Mouse (Mus musculus) forebrain, embryonic 13.5 days (tissue): ENCODE data around the gene Kif1a. TPM values are rescaled to one million over a fixed set of nuclear protein-coding genes. Genes with fewer than 3 reads are reported as not detected.
"Not testable (repeated sequence)": the region's sequence is repeated elsewhere in the genome, so short reads cannot be mapped to it uniquely, and the experiment has no call there.

ENCODE experiments used
- ATAC-seq: fragments of 200-750 bp; cut with Nextera tagmentation; 2 replicates; pipeline ENCODE4 v1.8.0; 2017
- H3K27ac ChIP-seq: fragments of 300-500 bp; sonication (generic); 2 replicates; pipeline ENCODE4 v1.5.1; 2015; ENCODE audit warnings: inconsistent platforms, mild to moderate bottlenecking, moderate library complexity
- H3K27me3 ChIP-seq: fragments of 300-500 bp; sonication (generic); 2 replicates; pipeline ENCODE4 v1.6.1; 2015; ENCODE audit warnings: mild to moderate bottlenecking, inconsistent platforms
- H3K36me3 ChIP-seq: fragments of 300-500 bp; sonication (generic); 2 replicates; pipeline ENCODE4 v1.6.1; 2015; ENCODE audit warnings: mild to moderate bottlenecking, inconsistent platforms; ENCODE audit not compliant: poor library complexity, severe bottlenecking
- H3K4me1 ChIP-seq: fragments of 300-500 bp; sonication (generic); 2 replicates; pipeline ENCODE4 v1.6.1; 2015; ENCODE audit warnings: inconsistent platforms
- H3K4me2 ChIP-seq: fragments of 300-500 bp; sonication (generic); 2 replicates; pipeline ENCODE4 v1.6.1; 2015; ENCODE audit warnings: inconsistent platforms, mild to moderate bottlenecking, moderate library complexity
- H3K4me3 ChIP-seq: fragments of 300-500 bp; sonication (generic); 2 replicates; pipeline ENCODE4 v1.5.1; 2015; ENCODE audit warnings: mild to moderate bottlenecking, inconsistent platforms
- H3K9ac ChIP-seq: fragments of 300-500 bp; sonication (generic); 2 replicates; pipeline ENCODE4 v1.6.1; 2015; ENCODE audit warnings: mild to moderate bottlenecking, inconsistent platforms
- H3K9me3 ChIP-seq: fragments of 300-500 bp; sonication (generic); replicated peaks from 2 replicates; pipeline ENCODE4 v1.6.1; 2016; ENCODE audit warnings: inconsistent platforms
- WGBS: fragments of 180-500 bp; shearing (Covaris S2); methylation state at CpG from one replicate; pipeline ENCODE4 v1.1.7; 2015; 5-methylcytosine and 5-hydroxymethylcytosine counted together
- polyA plus RNA-seq: library from polyadenylated mRNA; unstranded; fragments of >200 nt; fragmentation: Nextera tagmentation; extraction: Ambion mirVana; gene quantifications from 2 replicates; pipeline ENCODE4 v1.2.1, GENCODE M21; 2015

Kif1a gene
- polyA plus RNA-seq, 1 experiment from 2014 or later: 205 TPM

DNA sequence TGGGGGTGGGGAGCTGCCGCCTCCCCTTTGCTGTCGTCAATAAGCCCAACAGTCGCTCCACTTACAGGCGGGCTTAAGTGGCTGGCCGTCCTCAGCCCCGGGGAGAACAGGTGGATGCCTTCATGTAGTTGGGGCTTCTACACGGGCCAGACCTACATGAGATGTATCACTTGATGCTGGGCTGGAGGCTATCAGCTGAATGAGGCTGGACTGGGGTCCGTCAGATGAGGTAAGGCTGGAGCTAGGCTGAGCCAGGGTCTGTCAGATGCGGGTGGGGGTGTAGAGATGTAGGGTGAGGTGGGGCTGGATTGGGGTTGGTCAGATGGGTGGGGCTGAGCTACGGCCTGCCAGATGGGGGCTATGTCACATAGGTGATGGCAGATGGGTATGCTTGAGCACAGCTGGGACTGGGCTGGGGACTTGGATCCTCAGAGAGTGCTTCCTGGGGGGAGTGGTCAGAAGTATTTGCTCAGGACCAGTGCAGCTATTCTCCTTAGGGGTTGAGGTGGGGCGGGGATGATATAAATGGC, 122.6 kb downstream of the Kif1a start:
- WGBS: 35% methylated on average over 11 of the region's 11 CpGs

DNA sequence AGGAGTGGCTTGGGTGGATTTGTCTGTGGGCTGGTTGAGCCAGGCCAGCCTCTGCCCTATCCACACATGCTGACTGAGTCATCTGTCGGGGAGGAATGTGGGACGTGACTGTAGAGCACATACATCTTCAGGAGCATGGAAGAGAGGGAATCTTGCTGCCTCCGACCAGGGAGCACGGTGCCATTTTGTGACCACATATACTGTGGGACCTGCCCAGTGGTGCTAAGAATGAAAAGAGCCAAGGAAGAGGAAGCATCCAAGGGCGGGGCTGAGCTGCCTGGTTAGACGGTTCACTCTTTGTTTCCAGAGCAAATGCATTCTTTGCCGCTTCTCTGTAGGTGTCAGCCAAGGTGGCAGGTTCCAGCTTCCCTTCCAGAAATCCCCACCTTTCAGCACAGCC, 123.1 kb downstream of the Kif1a start:
- 48% methylated on average over 7 of the region's 7 CpGs for WGBS
- ATAC-seq: no peak
- Histone ChIP-seq H3K27ac (no peak overlapping the region), H3K4me2 (no peak overlapping the region), H3K36me3 (no peaks in the 10 kb centered on the region), H3K9me3 (no peaks in the 10 kb centered on the region), H3K9ac (no peak overlapping the region), H3K4me1 (no peaks in the 10 kb centered on the region), H3K27me3 (no peaks in the 10 kb centered on the region), H3K4me3 (no peak overlapping the region)

More for the DNA sequence above, 122.6 kb downstream of the Kif1a start:
- ATAC-seq: no peak
- H3K9me3 ChIP-seq: no peaks in the 10 kb centered on the region
- no peak overlapping the region for H3K4me3 ChIP-seq
- no peak overlapping the region for H3K27ac ChIP-seq
- H3K36me3 ChIP-seq: no peaks in the 10 kb centered on the region
- H3K27me3 ChIP-seq: no peaks in the 10 kb centered on the region
- no peaks in the 10 kb centered on the region for H3K4me1 ChIP-seq
- H3K4me2 ChIP-seq: no peak overlapping the region
- H3K9ac ChIP-seq: no peak overlapping the region

DNA sequence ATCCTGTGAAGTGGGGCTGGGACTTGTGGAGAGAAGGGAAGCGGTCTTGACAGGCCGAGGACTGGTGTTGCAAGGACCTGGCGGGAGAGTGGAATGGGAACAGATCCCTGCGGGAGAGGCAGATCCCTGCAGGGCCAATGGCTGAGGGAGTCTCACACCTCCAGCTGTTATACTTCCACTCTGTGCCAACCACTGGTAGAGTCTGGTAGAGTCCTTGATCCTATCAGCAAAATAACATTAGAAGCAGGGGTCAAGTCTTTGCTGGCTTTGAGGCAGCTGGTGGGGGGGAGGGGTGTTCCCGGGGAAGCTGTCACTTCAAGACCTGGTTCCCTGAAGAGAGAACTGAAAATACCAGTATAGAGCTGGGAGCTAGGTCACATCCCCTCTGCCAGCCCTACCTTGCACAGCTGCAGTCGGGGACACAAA, 125.6 kb downstream of the Kif1a start:
- Histone ChIP-seq H3K4me3 (no peak overlapping the region), H3K27ac (no peak overlapping the region), H3K36me3 (no peaks in the 10 kb centered on the region), H3K4me2 (no peak overlapping the region), H3K27me3 (no peaks in the 10 kb centered on the region), H3K9ac (no peak overlapping the region), H3K9me3 (no peaks in the 10 kb centered on the region), H3K4me1 (peaks cover 6% of the 10 kb centered on the region; the same call in 1 of the 2 replicates)
- 58% methylated on average over 6 of the region's 6 CpGs for WGBS
- ATAC-seq: no peak

DNA sequence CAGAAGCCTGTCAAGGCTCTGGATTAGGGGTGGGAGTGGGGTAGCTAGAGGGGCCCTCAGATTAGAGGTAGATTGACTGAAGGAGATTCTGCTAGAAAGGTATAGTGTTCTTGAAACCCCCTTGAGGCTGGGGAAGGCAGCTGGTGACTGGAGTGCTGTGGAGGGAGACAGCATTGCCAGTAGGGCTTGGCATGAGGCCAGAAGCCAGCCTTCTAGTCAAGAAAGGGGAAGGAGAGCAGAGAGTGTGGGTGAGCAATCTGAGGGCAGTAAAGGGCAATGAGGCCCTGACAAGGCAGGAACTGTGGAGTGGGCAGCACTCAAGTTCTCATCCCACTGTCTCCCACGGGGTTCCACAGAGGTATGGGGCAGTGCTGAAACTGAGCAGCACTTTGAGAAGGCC, 128.9 kb downstream of the Kif1a start:
- no peaks in the 10 kb centered on the region for H3K9me3 ChIP-seq
- ATAC-seq: no peak
- H3K27ac ChIP-seq: no peak overlapping the region

DNA sequence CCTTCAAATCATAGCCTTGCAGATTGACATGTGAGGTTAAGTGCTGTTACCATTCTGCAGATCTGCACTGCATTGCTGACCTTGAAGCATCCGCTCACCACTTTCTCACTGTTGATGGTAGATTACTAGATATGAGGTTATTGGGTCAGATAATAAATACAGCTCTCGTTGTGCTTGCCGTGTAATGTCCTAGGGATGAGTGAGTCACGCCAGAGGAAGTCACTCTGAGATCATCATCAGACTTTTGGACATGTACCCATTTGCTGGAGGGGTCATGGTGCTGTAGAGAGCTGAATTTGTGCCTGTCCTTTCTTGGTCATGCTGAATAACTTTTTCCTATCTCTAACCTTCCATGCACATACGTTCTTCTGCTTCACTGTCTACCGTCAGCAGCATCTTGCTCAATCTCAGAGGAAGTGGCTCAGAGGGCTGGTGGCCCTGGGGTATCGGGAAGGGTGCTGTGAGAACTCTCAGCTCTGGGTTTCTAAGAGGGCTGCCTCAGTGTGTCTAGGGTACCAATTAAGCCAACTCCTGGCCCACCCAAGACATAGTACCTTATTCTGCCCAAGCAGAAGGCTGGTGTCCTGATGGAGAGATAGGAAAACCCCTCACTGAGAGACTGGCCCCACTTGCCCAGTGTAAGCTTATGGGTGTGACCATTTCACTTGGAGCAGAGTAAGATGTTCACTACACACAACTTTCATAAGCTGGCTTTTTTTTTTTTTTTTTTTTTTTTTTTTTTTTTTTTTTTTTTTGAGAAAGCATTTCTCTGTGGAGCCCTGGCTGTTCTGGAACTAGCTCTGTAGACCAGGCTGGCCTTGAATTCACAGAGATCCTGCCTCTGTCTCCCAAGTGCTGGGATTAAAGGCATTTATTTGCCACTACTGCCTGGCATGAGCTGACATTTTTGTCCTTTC, 129.6 kb downstream of the Kif1a start:
- no peak overlapping the region for H3K27ac ChIP-seq
- H3K9me3 ChIP-seq: no peaks in the 10 kb centered on the region
- H3K4me1 ChIP-seq: peaks cover 6% of the 10 kb centered on the region; the same call in 1 of the 2 replicates
- no peak overlapping the region for H3K4me3 ChIP-seq
- no peak overlapping the region for H3K4me2 ChIP-seq
- H3K27me3 ChIP-seq: no peaks in the 10 kb centered on the region
- no peak for ATAC-seq
- no peaks in the 10 kb centered on the region for H3K36me3 ChIP-seq
- 93% methylated on average over 7 of the region's 7 CpGs for WGBS
- no peak overlapping the region for H3K9ac ChIP-seq

More for the DNA sequence above, 128.9 kb downstream of the Kif1a start:
- Histone ChIP-seq H3K27me3 (no peaks in the 10 kb centered on the region), H3K4me2 (no peak overlapping the region), H3K4me1 (peaks cover 6% of the 10 kb centered on the region; the same call in 1 of the 2 replicates), H3K4me3 (no peak overlapping the region), H3K36me3 (no peaks in the 10 kb centered on the region), H3K9ac (0 out of 2 replicates have a peak overlapping the region, but pooled peaks have one; percentile 21)
- 68% methylated on average over 1 of the region's 1 CpGs for WGBS

DNA sequence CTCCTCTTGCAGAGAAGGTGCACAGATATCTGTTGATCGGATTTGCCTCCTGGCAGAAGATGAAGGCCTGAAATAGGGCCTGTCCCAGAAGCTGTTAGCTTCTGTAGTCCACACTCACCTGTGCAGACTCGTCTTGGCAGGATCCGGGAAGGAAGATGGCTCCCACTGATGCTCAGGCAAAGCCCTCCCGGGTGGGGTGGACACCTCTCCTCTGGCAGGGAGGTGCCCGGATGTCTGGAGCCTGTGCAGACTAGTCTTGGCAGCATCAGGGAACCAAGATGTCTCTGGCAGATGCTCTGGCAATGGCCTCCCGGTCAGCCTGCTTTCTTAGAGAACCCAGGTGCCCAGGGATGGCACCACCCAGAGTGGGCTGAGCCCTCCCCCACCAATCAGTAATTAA, 131.0 kb downstream of the Kif1a start:
- 94% methylated on average over 6 of the region's 6 CpGs for WGBS
- not testable (repeated sequence) for ATAC-seq, H3K9me3 ChIP-seq, H3K27ac ChIP-seq, H3K4me1 ChIP-seq, H3K9ac ChIP-seq, H3K4me3 ChIP-seq, H3K36me3 ChIP-seq, H3K4me2 ChIP-seq, H3K27me3 ChIP-seq

Other genes with a start within 250 kb of the Kif1a start
- 0.71 and 1.4 TPM in 2 replicates for gene Ankmy1, start 199.0 kb downstream of the Kif1a start, polyA plus RNA-seq
- gene Dusp28, start 195.0 kb downstream of the Kif1a start, polyA plus RNA-seq: 16.6 and 17.5 TPM in 2 replicates
- gene Rnpepl1, start 191.2 kb downstream of the Kif1a start, polyA plus RNA-seq: 18.6 and 20.5 TPM in 2 replicates
- 51.7 and 54.3 TPM in 2 replicates for gene Capn10, start 167.6 kb downstream of the Kif1a start, polyA plus RNA-seq
- 0.25 and 0.46 TPM in 2 replicates for gene Gpr35, start 151.1 kb downstream of the Kif1a start, polyA plus RNA-seq
- gene Aqp12, start 95.6 kb downstream of the Kif1a start, polyA plus RNA-seq: not detected in 2 replicates
- gene Agxt, start 33.3 kb upstream of the Kif1a start, polyA plus RNA-seq: not detected in 2 replicates
- gene 2310007B03Rik, start 59.0 kb upstream of the Kif1a start, polyA plus RNA-seq: 0.08 and 0.16 TPM in 2 replicates
- gene Crocc2, start 66.8 kb upstream of the Kif1a start, polyA plus RNA-seq: 0.10 and 0.20 TPM in 2 replicates
- gene Sned1, start 133.9 kb upstream of the Kif1a start, polyA plus RNA-seq: 2.1 and 2.2 TPM in 2 replicates
- gene Mterf4, start 204.0 kb upstream of the Kif1a start, polyA plus RNA-seq: 34.3 and 34.5 TPM in 2 replicates
- gene Ppp1r7, start 240.9 kb upstream of the Kif1a start, polyA plus RNA-seq: 71.1 and 76.5 TPM in 2 replicates
- 14.6 and 17.7 TPM in 2 replicates for gene Pask, start 241.5 kb upstream of the Kif1a start, polyA plus RNA-seq